19 mouse cellular contexts compared by ENCODE assay signal in genomic region chr7:100356324-100356723, GRCm38 (mm10).
"Had no signal": no experiment of that assay in that cellular context is flagged by ENCODE, and none has a peak within 500 bp of the region (broad histone marks: within the 10 kb centered on the region; RNA-seq: fewer than 3 reads in every experiment).

No protein-coding gene starts in this region.

- H3K9ac ChIP-seq: lung, embryonic 14.5 days; midbrain, embryonic 12.5 days; neural tube, embryonic 13.5 days; neural tube, embryonic 15.5 days had no signal

- H3K27me3 ChIP-seq: midbrain, embryonic 12.5 days; neural tube, embryonic 13.5 days; neural tube, embryonic 15.5 days had no signal

- H3K4me3 ChIP-seq: midbrain, embryonic 10.5 days; midbrain, embryonic 12.5 days; myocyte; neural tube, embryonic 13.5 days; neural tube, embryonic 15.5 days had no signal

- DNase-seq: lung, adult 18-20 months; lung, embryonic 14.5 days; lung, postnatal 10 days; lung, postnatal 4 days; midbrain, embryonic 14.5 days; retina, postnatal 1 day; right cerebral cortex, adult 18-20 months; right cerebral cortex, postnatal 25 days; right cerebral cortex, postnatal 4 days; spleen, adult 18-20 months; thymus, adult 18-20 months; thymus, postnatal 25 days; thymus, postnatal 4 days had no signal

- H3K9me3 ChIP-seq: midbrain, embryonic 10.5 days; midbrain, embryonic 12.5 days; neural tube, embryonic 13.5 days; neural tube, embryonic 15.5 days had no signal

- ATAC-seq: midbrain, embryonic 16.5 days had no signal

- H3K27ac ChIP-seq: midbrain, embryonic 10.5 days; midbrain, embryonic 12.5 days; neural tube, embryonic 13.5 days; neural tube, embryonic 15.5 days had no signal

- H3K4me2 ChIP-seq: lung, embryonic 14.5 days; midbrain, embryonic 12.5 days; neural tube, embryonic 13.5 days; neural tube, embryonic 15.5 days had no signal

- H3K4me1 ChIP-seq: midbrain, embryonic 10.5 days; midbrain, embryonic 12.5 days; neural tube, embryonic 13.5 days; neural tube, embryonic 15.5 days had no signal
